Mouse (Mus musculus): ENCODE data around the gene Zfp36l3. TPM values are rescaled to one million over a fixed set of nuclear protein-coding genes. Genes with fewer than 3 reads are reported as not detected.

The Zfp36l3 gene
- polyA plus RNA-seq (2014; fragmentation: Illumina TruSeq; extraction: RNeasy Lipid Tissue Mini Kit (QIAGEN cat#74804); ENCODE audit: low read depth, low replicate concordance), result not detected

GRCm38 (mm10) chrX:53776276-53776675, at the start of gene Zfp36l3:
Zfp36l3 (minus strand) TSS chrX:53776394.

DNA sequence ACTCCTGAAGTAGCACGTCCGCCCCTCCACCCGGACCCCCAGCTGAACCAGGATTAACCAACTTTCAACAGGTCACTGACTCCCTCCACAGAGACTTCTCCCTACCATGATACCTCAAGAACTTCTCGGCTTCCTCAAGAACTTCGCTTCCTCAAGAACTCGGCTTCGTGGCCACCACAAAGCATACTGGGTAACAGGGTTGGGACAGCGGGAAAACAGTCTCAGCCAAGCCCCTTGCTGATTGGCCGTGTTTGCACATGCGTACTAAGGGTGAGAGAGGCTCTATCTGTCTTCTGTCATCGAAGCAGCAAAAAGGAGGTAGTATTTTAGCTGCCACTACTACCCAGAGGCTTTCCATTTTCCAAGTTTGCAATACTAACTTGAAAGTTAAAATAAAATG, 21.3 kb upstream of the Zfp36l3 start, which contains the start of gene Xlr:
TSS of gene Xlr (minus strand) at position 188 of the 400 bp plus-strand sequence.

GRCm38 (mm10) chrX:53757736-53758135, 18.5 kb downstream of the Zfp36l3 start, which contains the start of gene 1700013H16Rik:
1700013H16Rik (minus strand) TSS chrX:53757831.

GRCm38 (mm10) chrX:53724596-53724995, 51.6 kb downstream of the Zfp36l3 start, which contains the start of gene 4930502E18Rik:
4930502E18Rik (plus strand) TSS chrX:53724826.

Other genes starting within 250 kb of the Zfp36l3 start
- gene Rtl8c, start 168.4 kb downstream of the Zfp36l3 start, polyA plus RNA-seq (2014; fragmentation: Illumina TruSeq; extraction: RNeasy Lipid Tissue Mini Kit (QIAGEN cat#74804); ENCODE audit: low read depth, low replicate concordance), result not detected
- not detected for gene Gm14597, start 167.4 kb downstream of the Zfp36l3 start, polyA plus RNA-seq (2014; fragmentation: Illumina TruSeq; extraction: RNeasy Lipid Tissue Mini Kit (QIAGEN cat#74804); ENCODE audit: low read depth, low replicate concordance)
- gene Rtl8a, start 132.7 kb downstream of the Zfp36l3 start, polyA plus RNA-seq (2014; fragmentation: Illumina TruSeq; extraction: RNeasy Lipid Tissue Mini Kit (QIAGEN cat#74804); ENCODE audit: low read depth, low replicate concordance), result 6.9 TPM
- 4.0 TPM for gene Rtl8b, start 106.0 kb downstream of the Zfp36l3 start, polyA plus RNA-seq (2014; fragmentation: Illumina TruSeq; extraction: RNeasy Lipid Tissue Mini Kit (QIAGEN cat#74804); ENCODE audit: low read depth, low replicate concordance)
- 0.73 TPM for gene 4930502E18Rik, start 51.6 kb downstream of the Zfp36l3 start, polyA plus RNA-seq (2014; fragmentation: Illumina TruSeq; extraction: RNeasy Lipid Tissue Mini Kit (QIAGEN cat#74804); ENCODE audit: low read depth, low replicate concordance)
- not detected for gene 1700013H16Rik, start 18.6 kb downstream of the Zfp36l3 start, polyA plus RNA-seq (2014; fragmentation: Illumina TruSeq; extraction: RNeasy Lipid Tissue Mini Kit (QIAGEN cat#74804); ENCODE audit: low read depth, low replicate concordance)
- gene Xlr, start 21.3 kb upstream of the Zfp36l3 start, polyA plus RNA-seq (2014; fragmentation: Illumina TruSeq; extraction: RNeasy Lipid Tissue Mini Kit (QIAGEN cat#74804); ENCODE audit: low read depth, low replicate concordance), result 4.2 TPM

All from kidney, adult 10 weeks (tissue).